Mouse (Mus musculus) myocyte (in vitro differentiated cells): ENCODE measurements around the gene Alg14.

Experiments
- CEBPB ChIP-seq: IDR thresholded peaks from 2 replicates; pipeline ENCODE4 v1.6.1; 2011; ENCODE audit warnings: mild to moderate bottlenecking, moderate library complexity; ENCODE audit not compliant: poor library complexity, insufficient read depth, severe bottlenecking
- E2F4 ChIP-seq: IDR thresholded peaks from one replicate; pipeline ENCODE4 v1.6.1; 2011; ENCODE audit warnings: mild to moderate bottlenecking, control low read depth, moderate library complexity; ENCODE audit not compliant: insufficient read depth
- MAX ChIP-seq: IDR thresholded peaks from one replicate; pipeline ENCODE4 v1.6.1; 2011; ENCODE audit warnings: low read depth, mild to moderate bottlenecking, control low read depth
- MYOD1 ChIP-seq, 3 experiments: IDR thresholded peaks; one replicate each; pipeline ENCODE4 v1.6.1; 2011; ENCODE audit warnings: control low read depth in 2 of 3, low read depth in 2 of 3, mild to moderate bottlenecking in 2 of 3, moderate library complexity in 1 of 3; ENCODE audit not compliant: insufficient read length in 2 of 3, control insufficient read depth in 1 of 3
- MYOG ChIP-seq, 3 experiments: IDR thresholded peaks; one replicate each; pipeline ENCODE4 v1.6.1; 2011; ENCODE audit warnings: control low read depth in 2 of 3, low read depth in 2 of 3, mild to moderate bottlenecking in 2 of 3; ENCODE audit not compliant: insufficient read length in 2 of 3, control insufficient read depth in 1 of 3, insufficient read depth in 1 of 3
- POLR2A ChIP-seq: IDR thresholded peaks from one replicate; pipeline ENCODE4 v1.6.1; 2011; ENCODE audit warnings: low read depth, mild to moderate bottlenecking, control low read depth, moderate library complexity; ENCODE audit not compliant: insufficient read length
- POLR2AphosphoS2 ChIP-seq: IDR thresholded peaks from one replicate; pipeline ENCODE4 v1.6.1; 2011; ENCODE audit warnings: low read depth, control low read depth; ENCODE audit not compliant: insufficient read length
- REST ChIP-seq: IDR thresholded peaks from one replicate; pipeline ENCODE4 v1.6.1; 2011; ENCODE audit warnings: mild to moderate bottlenecking, control low read depth, moderate library complexity; ENCODE audit not compliant: insufficient read depth, insufficient read length
- TCF12 ChIP-seq: IDR thresholded peaks from one replicate; pipeline ENCODE4 v1.6.1; 2011; ENCODE audit warnings: mild to moderate bottlenecking, control low read depth; ENCODE audit not compliant: poor library complexity, insufficient read depth, severe bottlenecking
- USF1 ChIP-seq: IDR thresholded peaks from one replicate; pipeline ENCODE4 v1.6.1; 2011; ENCODE audit warnings: low read depth, mild to moderate bottlenecking, control low read depth, moderate library complexity

DNA sequence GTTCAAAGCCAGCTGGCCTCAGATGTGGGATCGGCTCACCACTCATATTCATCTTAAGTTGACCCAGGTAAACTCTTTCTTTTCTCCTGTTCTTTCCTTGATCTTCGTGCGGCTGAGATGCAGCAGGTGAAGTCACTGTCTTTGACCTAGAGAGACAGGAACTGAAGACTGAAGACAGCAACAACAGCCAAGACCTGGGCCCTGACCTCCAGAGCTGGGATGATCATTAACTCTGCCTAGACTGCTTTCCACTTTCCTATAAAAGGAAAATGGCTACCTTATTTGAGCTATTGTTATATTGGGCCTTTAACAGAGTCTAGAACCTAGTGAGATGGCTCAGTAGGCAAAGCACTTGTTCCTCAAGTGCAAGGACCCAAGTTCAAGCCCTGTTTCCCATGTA is 116.8 kb downstream of the Alg14 start:
- TF ChIP-seq E2F4 (no peak), USF1 (no peak), POLR2AphosphoS2 (no peak), MYOG (IDR thresholded peaks at IDR 0.05; ENCODE audit: control insufficient read depth in 1 of 3, insufficient read depth in 1 of 3, insufficient read length in 2 of 3, low read depth in 2 of 3) (no peak), POLR2A (no peak), MAX (no peak), REST (no peak), MYOD1 (IDR thresholded peaks at IDR 0.05; ENCODE audit: control insufficient read depth in 1 of 3, insufficient read length in 2 of 3, low read depth in 2 of 3) (no peak), CEBPB (no peak), TCF12 (no peak)
